Mouse (Mus musculus) granulocyte monocyte progenitor cell, adult 5-6 weeks (primary cell): ENCODE data around the gene Sema6c. TPM values are rescaled to one million over a fixed set of nuclear protein-coding genes. Genes with fewer than 3 reads are reported as not detected.
"Not testable (repeated sequence)": the region's sequence is repeated elsewhere in the genome, so short reads cannot be mapped to it uniquely, and the experiment has no call there.

Experiments used
- ATAC-seq: replicated peaks from 2 replicates; pipeline ENCODE4 v1.8.0; 2016; ENCODE audit warnings: mild to moderate bottlenecking, moderate TSS enrichment, inconsistent platforms; ENCODE audit not compliant: poor library complexity, severe bottlenecking
- total RNA-seq, 2 experiments: library from RNA; stranded (forward) in 1 of 2; stranded (reverse) in 1 of 2; fragments of 200-712, 200-1000 nt in 1 of 2; fragments of >200 nt in 1 of 2; fragmentation: Nextera tagmentation in 1 of 2; gene quantifications; 2 replicates each; pipeline ENCODE4 v1.2.3; 2014 to 2017

Sema6c gene
- total RNA-seq (2014; fragmentation: Nextera tagmentation), result not detected in 2 replicates
- not detected in 2 replicates for total RNA-seq (2017)

GRCm38 (mm10) chr3:95159987-95160963 lies at the start of gene Sema6c:
Sema6c (plus strand) TSS chr3:95160457.
- ATAC-seq, result peak; percentile 97

- peak; percentile 85 for ATAC-seq
These were observed 49.1 kb upstream of the Sema6c start, which contains the start of gene Vps72 for GRCm38 (mm10) chr3:95110911-95111726. Vps72 (plus strand) TSS chr3:95111022.

GRCm38 (mm10) chr3:95112760-95113159 lies 47.5 kb upstream of the Sema6c start:
- no peak for ATAC-seq

- ATAC-seq, result no peak
These were observed 42.5 kb upstream of the Sema6c start for GRCm38 (mm10) chr3:95117751-95118150.

GRCm38 (mm10) chr3:95121580-95121979 lies 38.7 kb upstream of the Sema6c start:
- no peak for ATAC-seq

- peak; percentile 82 for ATAC-seq
These were observed 36.0 kb upstream of the Sema6c start, which contains the start of gene Tmod4 for GRCm38 (mm10) chr3:95124246-95124645. Tmod4 (plus strand) TSS chr3:95124476.

- ATAC-seq, result no peak
These were observed 35.3 kb upstream of the Sema6c start for GRCm38 (mm10) chr3:95124972-95125371.

- ATAC-seq, result no peak
These were observed 31.0 kb upstream of the Sema6c start for GRCm38 (mm10) chr3:95129226-95129651.

GRCm38 (mm10) chr3:95130081-95130480 lies 30.2 kb upstream of the Sema6c start:
- no peak for ATAC-seq

GRCm38 (mm10) chr3:95132389-95132788 lies 27.9 kb upstream of the Sema6c start:
- not testable (repeated sequence) for ATAC-seq

- no peak for ATAC-seq
These were observed 27.1 kb upstream of the Sema6c start for GRCm38 (mm10) chr3:95133176-95133575.

- peak; percentile 83 for ATAC-seq
These were observed 26.6 kb upstream of the Sema6c start, which contains the start of the genes Scnm1 and Lysmd1 for GRCm38 (mm10) chr3:95133680-95134101. Scnm1 (minus strand) TSS chr3:95134011. Lysmd1 (plus strand) TSS chr3:95134088.

- not testable (repeated sequence) for ATAC-seq
These were observed 26.1 kb upstream of the Sema6c start for GRCm38 (mm10) chr3:95134133-95134532.

GRCm38 (mm10) chr3:95135023-95135422 lies 25.2 kb upstream of the Sema6c start:
- ATAC-seq, result peak; percentile 57

GRCm38 (mm10) chr3:95135433-95136052 lies 24.7 kb upstream of the Sema6c start:
- peak; percentile 45 for ATAC-seq

GRCm38 (mm10) chr3:95136336-95136735 lies 23.9 kb upstream of the Sema6c start:
- peak; percentile 11 for ATAC-seq

GRCm38 (mm10) chr3:95139586-95140288 lies 20.5 kb upstream of the Sema6c start:
- peak; percentile 12 for ATAC-seq

GRCm38 (mm10) chr3:95140289-95140595 lies 20.0 kb upstream of the Sema6c start:
- no peak for ATAC-seq

- ATAC-seq, result no peak
These were observed 19.5 kb upstream of the Sema6c start for GRCm38 (mm10) chr3:95140795-95141194.

- ATAC-seq, result peak; percentile 72
These were observed 18.8 kb upstream of the Sema6c start for GRCm38 (mm10) chr3:95141474-95141873.
